Mouse (Mus musculus) forebrain, embryonic 14.5 days (tissue): Measurements from ENCODE around the gene Wwp2. TPM values are rescaled to one million over a fixed set of nuclear protein-coding genes. Genes with fewer than 3 reads are reported as not detected.
A peak's percentile ranks its signal among the peaks of the same experiment; 100 is the strongest.

Experiments
- ATAC-seq: fragments of 200-750 bp; cut with Nextera tagmentation; 2 replicates; pipeline ENCODE4 v1.8.0; 2017; ENCODE audit warnings: mild to moderate bottlenecking, moderate library complexity
- DNase-seq: peaks from one replicate; pipeline ENCODE4 v3.0.0-alpha.2; 2015; ENCODE audit warnings: low spot score
- H3K27ac ChIP-seq: fragments of 300-500 bp; sonication (generic); 2 replicates; pipeline ENCODE4 v1.5.1; 2014; ENCODE audit warnings: low read depth, mild to moderate bottlenecking, control low read depth, low read length, moderate library complexity
- H3K27me3 ChIP-seq: fragments of 300-500 bp; sonication (generic); replicated peaks from 2 replicates; pipeline ENCODE4 v1.6.1; 2014; ENCODE audit warnings: low read length, control low read depth, mixed read lengths; ENCODE audit not compliant: control insufficient read depth, insufficient read depth
- H3K36me3 ChIP-seq: fragments of 300-500 bp; sonication (generic); 2 replicates; pipeline ENCODE4 v1.6.1; 2014; ENCODE audit warnings: low read length, control low read depth; ENCODE audit not compliant: control insufficient read depth, insufficient read depth
- H3K4me1 ChIP-seq: fragments of 300-500 bp; sonication (generic); 2 replicates; pipeline ENCODE4 v1.6.1; 2014; ENCODE audit warnings: antibody characterized with exemption, low read length, control low read depth; ENCODE audit not compliant: control insufficient read depth, insufficient read depth
- H3K4me2 ChIP-seq: fragments of 300-500 bp; sonication (generic); 2 replicates; pipeline ENCODE4 v1.6.1; 2014; ENCODE audit warnings: mild to moderate bottlenecking, control low read depth, low read length
- H3K4me3 ChIP-seq: fragments of 300-500 bp; sonication (generic); 2 replicates; pipeline ENCODE4 v1.5.1; 2014; ENCODE audit warnings: low read depth, low read length, control low read depth
- H3K9ac ChIP-seq: fragments of 300-500 bp; sonication (generic); 2 replicates; pipeline ENCODE4 v1.6.1; 2014; ENCODE audit warnings: mild to moderate bottlenecking, low read length, control low read depth, moderate library complexity
- H3K9me3 ChIP-seq: fragments of 300-500 bp; sonication (generic); replicated peaks from 2 replicates; pipeline ENCODE4 v1.6.1; 2016; ENCODE audit warnings: low read length, control low read depth, mixed read lengths; ENCODE audit not compliant: control insufficient read depth
- WGBS: fragments of 180-500 bp; shearing (Covaris S2); extraction: QIAGEN DNeasy Blood & Tissue Kit; methylation state at CpG from one replicate; pipeline ENCODE4 v1.1.7; 2014; 5-methylcytosine and 5-hydroxymethylcytosine counted together
- polyA plus RNA-seq: library from polyadenylated mRNA; unstranded; fragments of >200 nt; fragmentation: Nextera tagmentation; extraction: Ambion mirVana; gene quantifications from 2 replicates; pipeline ENCODE4 v1.2.1, GENCODE M21; 2014

The Wwp2 gene
- polyA plus RNA-seq, 1 experiment from 2014 or later = 40.4 TPM

GRCm38 (mm10) chr8:107397665-107398064 lies 38.5 kb upstream of the Wwp2 start:
- no peak overlapping the region for H3K4me2 ChIP-seq
- H3K27ac ChIP-seq = no peak overlapping the region
- H3K4me3 ChIP-seq = no peak overlapping the region
- no peaks in the 10 kb centered on the region for H3K36me3 ChIP-seq
- ATAC-seq = no peak
- H3K9ac ChIP-seq = no peak overlapping the region
- H3K27me3 ChIP-seq = no peaks in the 10 kb centered on the region
- no peak for DNase-seq
- no peaks in the 10 kb centered on the region for H3K9me3 ChIP-seq
- peaks cover under 1% of the 10 kb centered on the region for H3K4me1 ChIP-seq
- WGBS = 61% methylated on average over 12 of the region's 12 CpGs

GRCm38 (mm10) chr8:107399495-107399894 lies 36.7 kb upstream of the Wwp2 start:
- Histone ChIP-seq H3K4me3 (no peak overlapping the region), H3K36me3 (no peaks in the 10 kb centered on the region), H3K4me2 (no peak overlapping the region), H3K4me1 (peaks cover 6% of the 10 kb centered on the region), H3K9ac (no peak overlapping the region), H3K9me3 (no peaks in the 10 kb centered on the region), H3K27me3 (no peaks in the 10 kb centered on the region), H3K27ac (no peak overlapping the region; the same call in 1 of the 2 replicates)
- DNase-seq (peak; percentile 46), ATAC-seq (no peak)
- WGBS = 31% methylated on average over 9 of the region's 9 CpGs

- ATAC-seq (no peak), DNase-seq (no peak)
- WGBS = 76% methylated on average over 5 of the region's 5 CpGs
- Histone ChIP-seq H3K4me3 (no peak overlapping the region), H3K9ac (no peak overlapping the region), H3K4me2 (no peak overlapping the region), H3K27ac (no peak overlapping the region), H3K4me1 (peaks cover 6% of the 10 kb centered on the region), H3K36me3 (no peaks in the 10 kb centered on the region), H3K27me3 (no peaks in the 10 kb centered on the region), H3K9me3 (no peaks in the 10 kb centered on the region)
Measured at GRCm38 (mm10) chr8:107401866-107402265, 34.3 kb upstream of the Wwp2 start.

- H3K4me2 ChIP-seq = peak within 1 kb of the TSS; percentile 55
- H3K27me3 ChIP-seq = no peaks in the 10 kb centered on the region
- WGBS = 12% methylated on average over 22 of the region's 22 CpGs
- H3K4me3 ChIP-seq = peak within 1 kb of the TSS; percentile 23
- H3K36me3 ChIP-seq = no peaks in the 10 kb centered on the region
- ATAC-seq (peak; percentile 94), DNase-seq (peak; percentile 87)
- H3K27ac ChIP-seq = no peak within 1 kb of the TSS
- H3K4me1 ChIP-seq = peaks cover 6% of the 10 kb centered on the region
- H3K9me3 ChIP-seq = no peaks in the 10 kb centered on the region
- H3K9ac ChIP-seq = peak within 1 kb of the TSS; percentile 29; the same call in 1 of the 2 replicates
Measured at GRCm38 (mm10) chr8:107403038-107403781, 33.0 kb upstream of the Wwp2 start, which contains the start of gene Nqo1. Gene Nqo1 (minus strand): TSS chr8:107403206.

- DNase-seq (no peak), ATAC-seq (no peak)
- H3K4me2 ChIP-seq = no peak overlapping the region
- WGBS = 85% methylated on average over 4 of the region's 4 CpGs
- H3K27me3 ChIP-seq = no peaks in the 10 kb centered on the region
- no peak overlapping the region for H3K27ac ChIP-seq
- no peak overlapping the region for H3K4me3 ChIP-seq
- no peaks in the 10 kb centered on the region for H3K9me3 ChIP-seq
- H3K36me3 ChIP-seq = peaks cover 3% of the 10 kb centered on the region; the same call in 1 of the 2 replicates
- H3K9ac ChIP-seq = no peak overlapping the region
- peaks cover 6% of the 10 kb centered on the region for H3K4me1 ChIP-seq
Measured at GRCm38 (mm10) chr8:107404057-107404456, 32.1 kb upstream of the Wwp2 start.

- Histone ChIP-seq H3K9me3 (no peaks in the 10 kb centered on the region), H3K4me3 (no peak overlapping the region), H3K27ac (no peak overlapping the region), H3K4me1 (peaks cover 6% of the 10 kb centered on the region), H3K27me3 (no peaks in the 10 kb centered on the region), H3K4me2 (no peak overlapping the region), H3K36me3 (peaks cover 19% of the 10 kb centered on the region), H3K9ac (no peak overlapping the region)
- WGBS = 55% methylated on average over 3 of the region's 3 CpGs
- ATAC-seq = no peak
- no peak for DNase-seq
Measured at GRCm38 (mm10) chr8:107405935-107406334, 30.2 kb upstream of the Wwp2 start.

GRCm38 (mm10) chr8:107411391-107411790 lies 24.8 kb upstream of the Wwp2 start:
- Histone ChIP-seq H3K9ac (no peak overlapping the region), H3K4me1 (no peaks in the 10 kb centered on the region), H3K36me3 (peaks cover 74% of the 10 kb centered on the region), H3K27me3 (no peaks in the 10 kb centered on the region), H3K4me3 (no peak overlapping the region), H3K27ac (no peak overlapping the region), H3K4me2 (no peak overlapping the region), H3K9me3 (no peaks in the 10 kb centered on the region)
- no peak for ATAC-seq
- peak; percentile 44 for DNase-seq
- 79% methylated on average over 4 of the region's 4 CpGs for WGBS

GRCm38 (mm10) chr8:107412552-107412951 lies 23.6 kb upstream of the Wwp2 start:
- Histone ChIP-seq H3K9me3 (no peaks in the 10 kb centered on the region), H3K4me1 (no peaks in the 10 kb centered on the region), H3K36me3 (peaks cover 84% of the 10 kb centered on the region), H3K9ac (no peak overlapping the region), H3K4me2 (no peak overlapping the region), H3K27me3 (no peaks in the 10 kb centered on the region), H3K27ac (no peak overlapping the region), H3K4me3 (no peak overlapping the region)
- DNase-seq (no peak), ATAC-seq (no peak)
- WGBS = 88% methylated on average over 8 of the region's 8 CpGs

GRCm38 (mm10) chr8:107413881-107414280 lies 22.3 kb upstream of the Wwp2 start:
- DNase-seq (no peak), ATAC-seq (no peak)
- H3K27ac ChIP-seq = no peak overlapping the region
- H3K9me3 ChIP-seq = no peaks in the 10 kb centered on the region
- H3K4me1 ChIP-seq = no peaks in the 10 kb centered on the region
- no peak overlapping the region for H3K4me3 ChIP-seq
- H3K27me3 ChIP-seq = no peaks in the 10 kb centered on the region
- H3K4me2 ChIP-seq = no peak overlapping the region
- peaks cover 96% of the 10 kb centered on the region for H3K36me3 ChIP-seq
- no peak overlapping the region for H3K9ac ChIP-seq
- 91% methylated on average over 10 of the region's 10 CpGs for WGBS
